Mouse (Mus musculus) colon, adult 2 months (tissue): Measurements from ENCODE around the gene Dcp1a. TPM values are rescaled to one million over a fixed set of nuclear protein-coding genes. Genes with fewer than 3 reads are reported as not detected.

Source experiments
- polyA plus RNA-seq: library from polyadenylated mRNA; depleted of rRNA; stranded (reverse); fragments of >200 nt; gene quantifications from 2 replicates; pipeline ENCODE4 v1.2.3, GENCODE M21; 2012; rRNA removed

Dcp1a gene
- 24.0 and 30.8 TPM in 2 replicates for polyA plus RNA-seq

GRCm38 (mm10) chr14:30479361-30479948 is at the start of gene Dcp1a:
TSS of gene Dcp1a (plus strand) at chr14:30479535.

DNA sequence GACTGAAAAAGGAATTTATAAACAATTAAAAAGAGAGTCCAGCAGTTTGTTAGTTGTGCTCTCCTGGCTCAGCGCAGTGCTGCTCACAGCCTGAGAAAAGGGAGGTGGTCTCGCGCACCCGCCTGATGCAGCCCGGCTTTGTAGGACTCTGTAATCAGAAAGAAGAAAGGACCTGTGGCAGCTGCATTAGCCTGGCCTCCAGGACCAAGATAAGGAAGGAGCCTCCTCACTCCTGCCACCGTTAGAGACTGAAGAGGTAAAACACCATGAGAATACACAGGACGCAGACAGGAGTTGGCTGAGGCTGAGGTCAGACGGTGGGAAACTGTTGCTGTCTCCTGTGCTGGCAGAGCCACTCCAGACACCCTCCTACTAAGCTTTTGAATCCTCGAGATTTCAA is 12.0 kb downstream of the Dcp1a start, which contains the start of gene Cacna1d:
TSS of gene Cacna1d (minus strand) at position 114 of the 400 bp plus-strand sequence.

GRCm38 (mm10) chr14:30548131-30548720 is 68.9 kb downstream of the Dcp1a start, which contains the start of gene Tkt:
TSS of gene Tkt (plus strand) at chr14:30548359.

Other genes with a start within 250 kb of the Dcp1a start
- 5.7 and 6.2 TPM in 2 replicates for gene Cacna1d, start 11.9 kb downstream of the Dcp1a start, polyA plus RNA-seq
- gene Tkt, start 68.8 kb downstream of the Dcp1a start, polyA plus RNA-seq = 282 and 345 TPM in 2 replicates
- 301 and 328 TPM in 2 replicates for gene Prkcd, start 146.7 kb downstream of the Dcp1a start, polyA plus RNA-seq
- gene Rft1, start 174.8 kb downstream of the Dcp1a start, polyA plus RNA-seq = 8.1 and 10.5 TPM in 2 replicates
- gene Sfmbt1, start 235.3 kb downstream of the Dcp1a start, polyA plus RNA-seq = 0.70 and 0.90 TPM in 2 replicates